Mouse (Mus musculus): ENCODE data around the gene Sulf2. TPM values are rescaled to one million over a fixed set of nuclear protein-coding genes. Genes with fewer than 3 reads are reported as not detected.

Gene Sulf2
- polyA plus RNA-seq, 1 experiment, result 25.8 TPM

DNA sequence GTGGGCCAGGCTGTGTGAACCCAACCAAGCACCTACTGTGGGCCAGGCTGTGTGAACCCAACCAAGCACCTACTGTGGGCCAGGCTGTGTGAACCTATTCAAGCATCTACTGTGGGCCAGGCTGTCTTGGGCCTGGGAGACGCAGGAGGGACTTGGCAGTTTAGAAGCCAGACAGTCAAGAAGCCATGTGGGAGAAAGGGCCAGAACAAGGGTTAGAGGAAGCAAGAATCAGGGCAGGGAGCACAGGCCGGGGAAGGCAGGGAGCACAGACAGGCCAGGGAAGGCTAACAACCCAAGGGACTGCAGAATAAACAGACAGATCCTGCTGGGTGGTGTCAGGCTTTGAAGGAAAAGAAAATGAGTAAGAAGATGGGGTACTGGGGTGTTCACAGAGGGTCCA, 44.2 kb downstream of the Sulf2 start:
- no peak overlapping the region for H3K4me3 ChIP-seq (ENCODE audit: insufficient read depth, poor library complexity, severe bottlenecking)
- H3K79me2 ChIP-seq (ENCODE audit: control insufficient read depth, insufficient read depth), result no peaks in the 10 kb centered on the region
- H3K79me3 ChIP-seq (ENCODE audit: low read depth), result no peaks in the 10 kb centered on the region
- no peak overlapping the region for H3ac ChIP-seq (ENCODE audit: control insufficient read depth, insufficient read length, low read depth)
- peaks cover 3% of the 10 kb centered on the region for H3K36me3 ChIP-seq (ENCODE audit: control insufficient read depth, insufficient read depth)
- TF ChIP-seq USF1 (IDR thresholded peaks at IDR 0.05; ENCODE audit: low read depth) (no peak), CTCF (IDR thresholded peaks at IDR 0.05; ENCODE audit: control insufficient read depth, insufficient read depth, insufficient read length) (no peak), CEBPB (IDR thresholded peaks at IDR 0.05; ENCODE audit: low read depth) (no peak), MAX (IDR thresholded peaks at IDR 0.05) (no peak), MYOG (IDR thresholded peaks at IDR 0.05; ENCODE audit: control insufficient read depth, extremely low read depth, insufficient read length) (no peak), MYOD1 (IDR thresholded peaks at IDR 0.05; ENCODE audit: control insufficient read depth, insufficient read length, low read depth) (no peak), FOSL1 (IDR thresholded peaks at IDR 0.05; ENCODE audit: insufficient read depth, low read length, poor library complexity, severe bottlenecking) (no peak)
- no peaks in the 10 kb centered on the region for H3K27me3 ChIP-seq (ENCODE audit: control insufficient read depth, insufficient read depth, insufficient read length)

DNA sequence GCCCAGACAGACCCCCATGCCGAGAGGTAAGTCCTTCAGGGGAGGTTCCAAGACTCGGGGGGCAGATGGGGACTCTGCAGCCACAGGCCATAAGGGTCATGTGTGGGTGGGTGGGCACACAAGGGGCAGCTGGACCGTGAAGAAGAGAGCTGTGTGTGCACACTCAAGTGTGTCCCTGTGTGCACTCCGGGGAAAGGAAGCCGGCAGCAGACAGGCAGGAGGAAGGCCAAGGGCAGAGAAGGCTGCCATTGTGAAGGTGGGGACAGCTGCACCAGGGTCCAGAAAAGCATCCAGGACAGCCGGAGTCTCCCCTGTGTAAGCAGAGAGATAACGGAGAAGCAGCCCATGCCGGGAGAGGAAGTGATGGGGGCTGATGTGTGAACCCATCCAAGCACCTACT, 44.7 kb downstream of the Sulf2 start:
- Histone ChIP-seq H3K27me3 (ENCODE audit: control insufficient read depth, insufficient read depth, insufficient read length) (no peaks in the 10 kb centered on the region), H3K79me2 (ENCODE audit: control insufficient read depth, insufficient read depth) (no peaks in the 10 kb centered on the region), H3K36me3 (ENCODE audit: control insufficient read depth, insufficient read depth) (no peaks in the 10 kb centered on the region), H3ac (ENCODE audit: control insufficient read depth, insufficient read length, low read depth) (no peak overlapping the region), H3K4me3 (ENCODE audit: insufficient read depth, poor library complexity, severe bottlenecking) (no peak overlapping the region), H3K79me3 (ENCODE audit: low read depth) (no peaks in the 10 kb centered on the region)
- TF ChIP-seq MAX (IDR thresholded peaks at IDR 0.05), result no peak
- no peak for TF ChIP-seq FOSL1 (IDR thresholded peaks at IDR 0.05; ENCODE audit: insufficient read depth, low read length, poor library complexity, severe bottlenecking)
- no peak for TF ChIP-seq MYOD1 (IDR thresholded peaks at IDR 0.05; ENCODE audit: control insufficient read depth, insufficient read length, low read depth)
- TF ChIP-seq CEBPB (IDR thresholded peaks at IDR 0.05; ENCODE audit: low read depth), result no peak
- no peak for TF ChIP-seq MYOG (IDR thresholded peaks at IDR 0.05; ENCODE audit: control insufficient read depth, extremely low read depth, insufficient read length)
- no peak for TF ChIP-seq USF1 (IDR thresholded peaks at IDR 0.05; ENCODE audit: low read depth)
- no peak for TF ChIP-seq CTCF (IDR thresholded peaks at IDR 0.05; ENCODE audit: control insufficient read depth, insufficient read depth, insufficient read length)

DNA sequence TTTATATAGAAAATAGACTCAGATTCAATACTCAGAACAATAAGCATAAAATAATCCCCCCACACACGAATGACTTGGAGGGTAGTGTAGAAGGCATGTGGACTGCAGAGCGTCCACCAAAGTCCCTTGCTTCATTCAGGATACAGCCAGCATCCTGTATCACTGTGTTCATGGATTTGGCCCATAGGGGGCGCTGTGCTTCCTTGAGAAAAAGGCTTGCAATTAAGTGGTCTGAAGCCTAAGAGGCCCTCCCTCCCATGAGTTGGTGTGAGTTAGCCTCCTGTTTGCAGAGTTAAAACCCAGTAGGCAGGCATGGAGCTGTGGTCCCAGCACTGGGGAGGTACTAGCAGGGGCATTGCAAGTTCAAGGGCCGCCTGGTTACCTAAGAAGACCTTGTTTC, 47.1 kb downstream of the Sulf2 start:
- Histone ChIP-seq H3ac (ENCODE audit: control insufficient read depth, insufficient read length, low read depth) (no peak overlapping the region), H3K79me2 (ENCODE audit: control insufficient read depth, insufficient read depth) (no peaks in the 10 kb centered on the region), H3K79me3 (ENCODE audit: low read depth) (no peaks in the 10 kb centered on the region), H3K27me3 (ENCODE audit: control insufficient read depth, insufficient read depth, insufficient read length) (no peaks in the 10 kb centered on the region), H3K4me3 (ENCODE audit: insufficient read depth, poor library complexity, severe bottlenecking) (no peak overlapping the region), H3K36me3 (ENCODE audit: control insufficient read depth, insufficient read depth) (no peaks in the 10 kb centered on the region)
- TF ChIP-seq MYOD1 (IDR thresholded peaks at IDR 0.05; ENCODE audit: control insufficient read depth, insufficient read length, low read depth), result no peak
- no peak for TF ChIP-seq MAX (IDR thresholded peaks at IDR 0.05)
- TF ChIP-seq MYOG (IDR thresholded peaks at IDR 0.05; ENCODE audit: control insufficient read depth, extremely low read depth, insufficient read length), result no peak
- no peak for TF ChIP-seq USF1 (IDR thresholded peaks at IDR 0.05; ENCODE audit: low read depth)
- no peak for TF ChIP-seq CEBPB (IDR thresholded peaks at IDR 0.05; ENCODE audit: low read depth)
- TF ChIP-seq CTCF (IDR thresholded peaks at IDR 0.05; ENCODE audit: control insufficient read depth, insufficient read depth, insufficient read length), result peak; percentile 44
- no peak for TF ChIP-seq FOSL1 (IDR thresholded peaks at IDR 0.05; ENCODE audit: insufficient read depth, low read length, poor library complexity, severe bottlenecking)

DNA sequence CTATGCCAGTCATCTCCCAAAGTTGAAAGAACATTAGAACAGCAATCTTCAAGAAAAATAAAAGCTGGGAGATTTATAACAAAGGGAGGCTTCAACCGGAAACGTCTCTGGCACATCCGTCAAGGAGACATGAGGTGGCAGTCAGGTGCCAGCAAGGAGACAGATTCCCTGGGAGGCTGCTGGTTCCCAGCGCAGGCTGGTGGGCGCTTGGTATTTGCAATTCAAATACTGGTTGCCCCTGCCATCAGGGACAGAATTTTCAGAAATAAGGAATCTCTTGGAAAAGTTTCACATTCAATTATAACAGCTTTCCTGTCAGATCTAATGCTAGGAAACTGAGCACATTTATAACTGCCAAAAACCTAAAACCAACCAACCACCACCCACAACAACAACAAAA, 47.6 kb downstream of the Sulf2 start:
- no peak for TF ChIP-seq MAX (IDR thresholded peaks at IDR 0.05)
- TF ChIP-seq MYOG (IDR thresholded peaks at IDR 0.05; ENCODE audit: control insufficient read depth, extremely low read depth, insufficient read length), result no peak
- no peak for TF ChIP-seq MYOD1 (IDR thresholded peaks at IDR 0.05; ENCODE audit: control insufficient read depth, insufficient read length, low read depth)
- no peak for TF ChIP-seq CTCF (IDR thresholded peaks at IDR 0.05; ENCODE audit: control insufficient read depth, insufficient read depth, insufficient read length)
- TF ChIP-seq USF1 (IDR thresholded peaks at IDR 0.05; ENCODE audit: low read depth), result no peak
- TF ChIP-seq CEBPB (IDR thresholded peaks at IDR 0.05; ENCODE audit: low read depth), result no peak
- no peak for TF ChIP-seq FOSL1 (IDR thresholded peaks at IDR 0.05; ENCODE audit: insufficient read depth, low read length, poor library complexity, severe bottlenecking)
- no peak overlapping the region for H3ac ChIP-seq (ENCODE audit: control insufficient read depth, insufficient read length, low read depth)
- H3K79me2 ChIP-seq (ENCODE audit: control insufficient read depth, insufficient read depth), result no peaks in the 10 kb centered on the region
- no peak overlapping the region for H3K4me3 ChIP-seq (ENCODE audit: insufficient read depth, poor library complexity, severe bottlenecking)
- no peaks in the 10 kb centered on the region for H3K79me3 ChIP-seq (ENCODE audit: low read depth)
- no peaks in the 10 kb centered on the region for H3K27me3 ChIP-seq (ENCODE audit: control insufficient read depth, insufficient read depth, insufficient read length)
- H3K36me3 ChIP-seq (ENCODE audit: control insufficient read depth, insufficient read depth), result no peaks in the 10 kb centered on the region

DNA sequence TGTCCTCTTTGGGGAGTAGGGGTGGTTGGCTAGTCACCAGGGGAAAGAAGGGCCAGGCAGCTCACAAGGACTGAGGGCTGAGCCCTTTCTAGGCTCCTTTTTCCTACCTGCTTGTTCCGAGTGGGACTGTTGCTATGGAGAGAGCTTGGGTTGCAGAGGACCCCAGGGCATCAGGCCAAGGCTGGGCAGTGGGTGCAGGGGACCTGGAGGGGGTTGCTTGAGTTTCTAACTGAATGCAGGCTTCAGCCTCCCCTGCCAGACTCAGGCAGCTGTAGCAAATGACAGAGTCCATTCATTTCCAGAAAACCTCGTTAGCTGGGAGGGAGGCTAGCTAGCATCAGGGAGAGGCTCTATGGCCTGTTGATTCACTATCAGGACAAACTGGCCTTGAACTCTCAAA, 48.8 kb downstream of the Sulf2 start:
- Histone ChIP-seq H3K4me3 (ENCODE audit: insufficient read depth, poor library complexity, severe bottlenecking) (no peak overlapping the region), H3ac (ENCODE audit: control insufficient read depth, insufficient read length, low read depth) (no peak overlapping the region), H3K79me2 (ENCODE audit: control insufficient read depth, insufficient read depth) (no peaks in the 10 kb centered on the region), H3K79me3 (ENCODE audit: low read depth) (no peaks in the 10 kb centered on the region), H3K27me3 (ENCODE audit: control insufficient read depth, insufficient read depth, insufficient read length) (no peaks in the 10 kb centered on the region), H3K36me3 (ENCODE audit: control insufficient read depth, insufficient read depth) (no peaks in the 10 kb centered on the region)
- TF ChIP-seq USF1 (IDR thresholded peaks at IDR 0.05; ENCODE audit: low read depth) (no peak), FOSL1 (IDR thresholded peaks at IDR 0.05; ENCODE audit: insufficient read depth, low read length, poor library complexity, severe bottlenecking) (no peak), CTCF (IDR thresholded peaks at IDR 0.05; ENCODE audit: control insufficient read depth, insufficient read depth, insufficient read length) (no peak), CEBPB (IDR thresholded peaks at IDR 0.05; ENCODE audit: low read depth) (no peak), MAX (IDR thresholded peaks at IDR 0.05) (no peak), MYOG (IDR thresholded peaks at IDR 0.05; ENCODE audit: control insufficient read depth, extremely low read depth, insufficient read length) (no peak), MYOD1 (IDR thresholded peaks at IDR 0.05; ENCODE audit: control insufficient read depth, insufficient read length, low read depth) (no peak)

DNA sequence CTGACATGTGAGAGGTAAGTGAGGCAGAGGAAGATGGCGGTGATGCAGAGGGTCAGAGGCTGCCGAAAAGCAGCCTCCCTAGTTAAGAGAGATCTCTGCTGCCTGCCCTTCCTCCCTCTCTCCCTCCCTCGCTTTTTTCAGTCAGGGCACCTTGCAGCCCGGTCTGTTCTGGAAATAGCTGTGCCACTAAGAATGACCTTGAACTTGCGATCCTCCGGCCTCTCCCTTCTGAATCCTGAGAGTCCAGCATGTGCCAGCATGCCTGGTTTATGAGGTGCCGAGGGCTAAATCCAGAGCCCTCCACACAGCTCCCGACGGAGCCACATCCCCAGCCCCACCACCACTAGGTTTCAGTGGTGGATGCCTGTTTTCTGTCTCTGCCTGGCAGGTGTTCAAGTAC, 49.6 kb downstream of the Sulf2 start:
- Histone ChIP-seq H3K79me3 (ENCODE audit: low read depth) (no peaks in the 10 kb centered on the region), H3K79me2 (ENCODE audit: control insufficient read depth, insufficient read depth) (no peaks in the 10 kb centered on the region), H3K36me3 (ENCODE audit: control insufficient read depth, insufficient read depth) (no peaks in the 10 kb centered on the region)

More for the DNA sequence above, 49.6 kb downstream of the Sulf2 start:
- Histone ChIP-seq H3K4me3 (ENCODE audit: insufficient read depth, poor library complexity, severe bottlenecking) (no peak overlapping the region), H3ac (ENCODE audit: control insufficient read depth, insufficient read length, low read depth) (no peak overlapping the region), H3K27me3 (ENCODE audit: control insufficient read depth, insufficient read depth, insufficient read length) (no peaks in the 10 kb centered on the region)
- TF ChIP-seq CEBPB (IDR thresholded peaks at IDR 0.05; ENCODE audit: low read depth) (no peak), MYOD1 (IDR thresholded peaks at IDR 0.05; ENCODE audit: control insufficient read depth, insufficient read length, low read depth) (no peak), CTCF (IDR thresholded peaks at IDR 0.05; ENCODE audit: control insufficient read depth, insufficient read depth, insufficient read length) (no peak), MAX (IDR thresholded peaks at IDR 0.05) (no peak), FOSL1 (IDR thresholded peaks at IDR 0.05; ENCODE audit: insufficient read depth, low read length, poor library complexity, severe bottlenecking) (no peak), MYOG (IDR thresholded peaks at IDR 0.05; ENCODE audit: control insufficient read depth, extremely low read depth, insufficient read length) (no peak), USF1 (IDR thresholded peaks at IDR 0.05; ENCODE audit: low read depth) (no peak)

All from C2C12 (cell line).